25 mouse cellular contexts compared by ENCODE assay signal in the genomic region with DNA sequence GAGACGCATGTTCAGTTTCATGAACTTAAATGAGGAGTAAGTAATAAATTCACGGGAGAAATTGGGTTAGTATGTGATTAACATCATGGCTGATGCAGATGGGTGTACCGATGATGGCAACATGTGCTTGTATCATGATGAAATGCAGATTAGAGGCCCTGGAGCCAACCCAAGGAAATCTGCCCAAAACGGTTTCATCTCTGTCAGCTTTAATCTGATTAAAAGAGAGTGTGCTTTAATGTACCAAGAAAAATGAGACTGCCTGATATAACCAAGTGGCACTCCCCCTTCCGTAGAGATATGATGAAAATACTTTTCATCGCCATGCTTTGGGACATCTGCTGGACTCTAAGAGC.
DNase-seq lines count a peak whose midpoint lies in the region; ATAC-seq and TF ChIP-seq lines count a peak whose summit lies in the region.
"Had no signal": no experiment of that assay in that cellular context is flagged by ENCODE, and none has a peak within 500 bp of the region (broad histone marks: within the 10 kb centered on the region; RNA-seq: fewer than 3 reads in every experiment).

No protein-coding gene starts in this region.

- no peak overlapping the region for H3K4me3 ChIP-seq in hindbrain, embryonic 13.5 days
- no peak overlapping the region for H3K4me3 ChIP-seq in hindbrain, postnatal 0 days (ENCODE audit: low read length)
- H3K4me3 ChIP-seq: embryonic facial prominence, embryonic 10.5 days; heart, embryonic 13.5 days; limb, embryonic 12.5 days; midbrain, embryonic 10.5 days had no signal

- H3K4me1 ChIP-seq in hindbrain, embryonic 13.5 days (replicated peaks), result peaks cover 9% of the 10 kb centered on the region
- H3K4me1 ChIP-seq in hindbrain, postnatal 0 days (ENCODE audit: insufficient read depth, low read length), result peaks cover 4% of the 10 kb centered on the region; the same call in 1 of the 2 replicates
- H3K4me1 ChIP-seq: embryonic facial prominence, embryonic 10.5 days; heart, embryonic 13.5 days; limb, embryonic 12.5 days had no signal

- H3K36me3 ChIP-seq in hindbrain, embryonic 13.5 days, result no peaks in the 10 kb centered on the region
- H3K36me3 ChIP-seq in hindbrain, postnatal 0 days (ENCODE audit: insufficient read depth, low read length), result no peaks in the 10 kb centered on the region
- H3K36me3 ChIP-seq: embryonic facial prominence, embryonic 10.5 days; G1E; heart, embryonic 13.5 days; limb, embryonic 12.5 days; midbrain, embryonic 10.5 days had no signal

- H3K4me2 ChIP-seq in hindbrain, embryonic 13.5 days, result no peak overlapping the region
- no peak overlapping the region for H3K4me2 ChIP-seq in hindbrain, postnatal 0 days (ENCODE audit: low read depth, low read length)
- H3K4me2 ChIP-seq: heart, embryonic 13.5 days; limb, embryonic 12.5 days; liver, embryonic 11.5 days had no signal

- 0 out of 2 replicates have a peak, but pooled peaks cover 6% of the 10 kb centered on the region for H3K9me3 ChIP-seq in hindbrain, embryonic 13.5 days
- H3K9me3 ChIP-seq in hindbrain, postnatal 0 days (ENCODE audit: low read length), result no peaks in the 10 kb centered on the region
- H3K9me3 ChIP-seq: embryonic facial prominence, embryonic 10.5 days; limb, embryonic 12.5 days had no signal

- no peaks in the 10 kb centered on the region for H3K27me3 ChIP-seq in hindbrain, embryonic 13.5 days
- H3K27me3 ChIP-seq in hindbrain, postnatal 0 days (ENCODE audit: insufficient read depth, low read length), result no peaks in the 10 kb centered on the region
- H3K27me3 ChIP-seq: CH12.LX; heart, embryonic 13.5 days; limb, embryonic 12.5 days had no signal

- TF ChIP-seq CTCF in hindbrain, postnatal 0 days (IDR thresholded peaks at IDR 0.05; ENCODE audit: low read depth), result no peak

- WGBS in hindbrain, embryonic 13.5 days, result 65% methylated on average over 6 of the region's 6 CpGs
- WGBS in hindbrain, postnatal 0 days, result 53% methylated on average over 6 of the region's 6 CpGs

- H3K9ac ChIP-seq in hindbrain, embryonic 13.5 days, result no peak overlapping the region
- no peak overlapping the region for H3K9ac ChIP-seq in hindbrain, postnatal 0 days (replicated peaks; ENCODE audit: low read length)
- H3K9ac ChIP-seq: heart, embryonic 13.5 days; limb, embryonic 12.5 days had no signal

- no peak for ATAC-seq in hindbrain, embryonic 13.5 days (ENCODE audit: low FRiP score)
- no peak for ATAC-seq in hindbrain, postnatal 0 days

- H3K27ac ChIP-seq in hindbrain, embryonic 13.5 days, result 0 out of 2 replicates have a peak overlapping the region, but pooled peaks have one; percentile 13
- H3K27ac ChIP-seq in hindbrain, postnatal 0 days, result no peak overlapping the region
- H3K27ac ChIP-seq: embryonic facial prominence, embryonic 10.5 days; heart, embryonic 13.5 days; kidney, postnatal 0 days; limb, embryonic 12.5 days; midbrain, embryonic 10.5 days had no signal

- DNase-seq in hindbrain, postnatal 0 days (ENCODE audit: low spot score), result no peak
- DNase-seq in right cerebral cortex, postnatal 10 days (ENCODE audit: low spot score in 2 of 2), result peak; percentile 67 to 70
- no peak for DNase-seq in right cerebral cortex, postnatal 36 days (ENCODE audit: low spot score in 2 of 2)
- DNase-seq in brain, embryonic 18.5 days (ENCODE audit: low read depth, low spot score), result peak; percentile 50
- peak; percentile 41 to 60 for DNase-seq in layer of hippocampus, postnatal 10 days (ENCODE audit: low spot score in 2 of 2)
- no peak for DNase-seq in thymus, postnatal 25 days
- DNase-seq in kidney, adult 9 months, result no peak
- DNase-seq: adrenal gland, adult 2 months; B cell, adult 2 months; cerebellum, adult 9-10 months; gastrocnemius, postnatal 14 days; heart, adult 18-20 months; heart, postnatal 14 days; kidney, adult 18-20 months; lung, adult 18-20 months; lung, postnatal 10 days had no signal

Comparison
In these comparisons a context has a peak if more than half of its experiments do, and no peak if none do; other contexts are left out.
1. DNase-seq: peak in right cerebral cortex, postnatal 10 days (2 of 2), brain, embryonic 18.5 days (single experiment) and layer of hippocampus, postnatal 10 days (2 of 2); none in hindbrain, postnatal 0 days (single experiment), right cerebral cortex, postnatal 36 days (0 of 2), thymus, postnatal 25 days (single experiment) and kidney, adult 9 months (single experiment).